Mouse (Mus musculus): ENCODE measurements at regions not wholly inside any gene's neighbourhood (a gene's known extent, or its start where the extent isn't known, plus 50 kb on each side); places are given as distances from the start of the nearest gene placed in this dataset.

- no peaks in the 10 kb centered on the region for H3K79me2 ChIP-seq (replicated peaks; ENCODE audit: control insufficient read depth, extremely low read depth, insufficient read depth, poor library complexity, severe bottlenecking)
- no peaks in the 10 kb centered on the region for H3K9me3 ChIP-seq (replicated peaks; ENCODE audit: low read length)
- dilution Hi-C loops (cut with MboI; ENCODE audit: extremely low pct_ligation_motif_present, extremely low pct_unique_long_range_greater_than_20kb, low sequenced_read_pairs), result no loop called here
- H3K4me2 ChIP-seq (ENCODE audit: insufficient read depth, low read depth, poor library complexity, severe bottlenecking), result no peak overlapping the region
- H3K27ac ChIP-seq (ENCODE audit: insufficient read depth, low read depth), result no peak overlapping the region
- no peaks in the 10 kb centered on the region for H3K4me1 ChIP-seq (ENCODE audit: control insufficient read depth in 1 of 2, insufficient read depth in 2 of 2)
- H3K4me3 ChIP-seq (replicated peaks in 1 of 3; ENCODE audit: low read depth in 2 of 3, low read length in 2 of 3, poor library complexity in 1 of 3), result no peak overlapping the region
- in situ Hi-C loops (cut with MboI; ENCODE audit: low pct_ligation_motif_present, low pct_unique_long_range_greater_than_20kb, low sequenced_read_pairs), result no loop called here
- DNase-seq (ENCODE audit: extremely low read depth), result no peak
- no peaks in the 10 kb centered on the region for H3K36me3 ChIP-seq (replicated peaks in 1 of 2; ENCODE audit: control insufficient read depth in 1 of 2, insufficient read depth in 1 of 2, low read length in 1 of 2)
- TF ChIP-seq BHLHE40 (IDR thresholded peaks at IDR 0.05; ENCODE audit: low read depth, low read length), result no peak
- H3K27me3 ChIP-seq (replicated peaks), result no peaks in the 10 kb centered on the region
- no peak overlapping the region for H3K9ac ChIP-seq (ENCODE audit: insufficient read depth, low read depth)
Measured at GRCm38 (mm10) chr14:104298312-104298711, 169.5 kb downstream of the Pou4f1 start.

- Histone ChIP-seq H3K4me2 (ENCODE audit: insufficient read depth, low read depth, poor library complexity, severe bottlenecking) (no peak overlapping the region), H3K9me3 (replicated peaks; ENCODE audit: low read length) (no peaks in the 10 kb centered on the region), H3K9ac (ENCODE audit: insufficient read depth, low read depth) (no peak overlapping the region), H3K79me2 (replicated peaks; ENCODE audit: control insufficient read depth, extremely low read depth, insufficient read depth, poor library complexity, severe bottlenecking) (no peaks in the 10 kb centered on the region), H3K36me3 (replicated peaks in 1 of 2; ENCODE audit: control insufficient read depth in 1 of 2, insufficient read depth in 1 of 2, low read length in 1 of 2) (no peaks in the 10 kb centered on the region), H3K27ac (ENCODE audit: insufficient read depth, low read depth) (no peak overlapping the region), H3K27me3 (replicated peaks) (no peaks in the 10 kb centered on the region), H3K4me3 (replicated peaks in 1 of 3; ENCODE audit: low read depth in 2 of 3, low read length in 2 of 3, poor library complexity in 1 of 3) (no peak overlapping the region), H3K4me1 (ENCODE audit: control insufficient read depth in 1 of 2, insufficient read depth in 2 of 2) (no peaks in the 10 kb centered on the region)
- dilution Hi-C loops (cut with MboI; ENCODE audit: extremely low pct_ligation_motif_present, extremely low pct_unique_long_range_greater_than_20kb, low sequenced_read_pairs) (no loop called here), in situ Hi-C loops (cut with MboI; ENCODE audit: low pct_ligation_motif_present, low pct_unique_long_range_greater_than_20kb, low sequenced_read_pairs) (no loop called here)
- DNase-seq (ENCODE audit: extremely low read depth), result no peak
- TF ChIP-seq JUN (IDR thresholded peaks at IDR 0.05; ENCODE audit: insufficient read depth, low read depth, low read length), result no peak
- TF ChIP-seq UBTF (IDR thresholded peaks at IDR 0.05; ENCODE audit: low read depth, low read length), result no peak
- no peak for TF ChIP-seq ZMIZ1 (IDR thresholded peaks at IDR 0.05; ENCODE audit: low read depth, low read length)
- no peak for TF ChIP-seq ZNF384 (IDR thresholded peaks at IDR 0.05; ENCODE audit: low read depth, low read length)
- TF ChIP-seq ETS1 (conservative IDR thresholded peaks at IDR 0.05; ENCODE audit: low read depth, low read length), result no peak
- TF ChIP-seq TBP (conservative IDR thresholded peaks at IDR 0.05; ENCODE audit: low read depth, low read length), result no peak
- no peak for TF ChIP-seq NELFE (IDR thresholded peaks at IDR 0.05; ENCODE audit: low read depth, low read length)
- TF ChIP-seq MYC (IDR thresholded peaks at IDR 0.05; ENCODE audit: low read depth, low read length), result no peak
- TF ChIP-seq USF2 (conservative IDR thresholded peaks at IDR 0.05; ENCODE audit: low read depth, low read length), result no peak
- no peak for TF ChIP-seq NRF1 (IDR thresholded peaks at IDR 0.05; ENCODE audit: low read depth, low read length)
- no peak for TF ChIP-seq CHD2 (IDR thresholded peaks at IDR 0.05; ENCODE audit: low read length)
Measured at GRCm38 (mm10) chr14:104297316-104298311, 170.2 kb downstream of the Pou4f1 start.

- Histone ChIP-seq H3K9me3 (replicated peaks; ENCODE audit: low read length) (no peaks in the 10 kb centered on the region), H3K4me3 (replicated peaks in 1 of 3; ENCODE audit: low read depth in 2 of 3, low read length in 2 of 3, poor library complexity in 1 of 3) (no peak overlapping the region), H3K9ac (ENCODE audit: insufficient read depth, low read depth) (no peak overlapping the region), H3K36me3 (replicated peaks in 1 of 2; ENCODE audit: control insufficient read depth in 1 of 2, insufficient read depth in 1 of 2, low read length in 1 of 2) (no peaks in the 10 kb centered on the region), H3K27ac (ENCODE audit: insufficient read depth, low read depth) (no peak overlapping the region), H3K27me3 (replicated peaks) (no peaks in the 10 kb centered on the region), H3K79me2 (replicated peaks; ENCODE audit: control insufficient read depth, extremely low read depth, insufficient read depth, poor library complexity, severe bottlenecking) (no peaks in the 10 kb centered on the region), H3K4me2 (ENCODE audit: insufficient read depth, low read depth, poor library complexity, severe bottlenecking) (no peak overlapping the region), H3K4me1 (ENCODE audit: control insufficient read depth in 1 of 2, insufficient read depth in 2 of 2) (no peaks in the 10 kb centered on the region)
- no peak for DNase-seq (ENCODE audit: extremely low read depth)
- dilution Hi-C loops (cut with MboI; ENCODE audit: extremely low pct_ligation_motif_present, extremely low pct_unique_long_range_greater_than_20kb, low sequenced_read_pairs) (no loop called here), in situ Hi-C loops (cut with MboI; ENCODE audit: low pct_ligation_motif_present, low pct_unique_long_range_greater_than_20kb, low sequenced_read_pairs) (no loop called here)
- no peak for TF ChIP-seq ZKSCAN1 (IDR thresholded peaks at IDR 0.05; ENCODE audit: borderline replicate concordance, low read depth, low read length)
- TF ChIP-seq ETS1 (conservative IDR thresholded peaks at IDR 0.05; ENCODE audit: low read depth, low read length), result no peak
- TF ChIP-seq SMC3 (IDR thresholded peaks at IDR 0.05; ENCODE audit: low read depth, low read length), result no peak
- TF ChIP-seq BHLHE40 (IDR thresholded peaks at IDR 0.05; ENCODE audit: low read depth, low read length), result no peak
- TF ChIP-seq ZC3H11A (IDR thresholded peaks at IDR 0.05; ENCODE audit: low read depth, low read length), result no peak
- no peak for TF ChIP-seq MYC (IDR thresholded peaks at IDR 0.05; ENCODE audit: low read depth, low read length)
- TF ChIP-seq EP300 (IDR thresholded peaks at IDR 0.05; ENCODE audit: low read length), result no peak
- TF ChIP-seq CHD1 (IDR thresholded peaks at IDR 0.05; ENCODE audit: low read depth, low read length), result no peak
- TF ChIP-seq MXI1 (IDR thresholded peaks at IDR 0.05; ENCODE audit: low read depth, low read length), result no peak
Measured at GRCm38 (mm10) chr14:104293814-104294213, 174.0 kb downstream of the Pou4f1 start.

Measured in CH12.LX (cell line).